Mouse (Mus musculus) testis, postnatal 14 days (tissue): ENCODE data around the gene Slc23a4.

Source experiments
- DNase-seq: peaks from one replicate; pipeline ENCODE4 v3.0.0; 2021; ENCODE audit warnings: low spot score

Slc23a4 gene

DNA sequence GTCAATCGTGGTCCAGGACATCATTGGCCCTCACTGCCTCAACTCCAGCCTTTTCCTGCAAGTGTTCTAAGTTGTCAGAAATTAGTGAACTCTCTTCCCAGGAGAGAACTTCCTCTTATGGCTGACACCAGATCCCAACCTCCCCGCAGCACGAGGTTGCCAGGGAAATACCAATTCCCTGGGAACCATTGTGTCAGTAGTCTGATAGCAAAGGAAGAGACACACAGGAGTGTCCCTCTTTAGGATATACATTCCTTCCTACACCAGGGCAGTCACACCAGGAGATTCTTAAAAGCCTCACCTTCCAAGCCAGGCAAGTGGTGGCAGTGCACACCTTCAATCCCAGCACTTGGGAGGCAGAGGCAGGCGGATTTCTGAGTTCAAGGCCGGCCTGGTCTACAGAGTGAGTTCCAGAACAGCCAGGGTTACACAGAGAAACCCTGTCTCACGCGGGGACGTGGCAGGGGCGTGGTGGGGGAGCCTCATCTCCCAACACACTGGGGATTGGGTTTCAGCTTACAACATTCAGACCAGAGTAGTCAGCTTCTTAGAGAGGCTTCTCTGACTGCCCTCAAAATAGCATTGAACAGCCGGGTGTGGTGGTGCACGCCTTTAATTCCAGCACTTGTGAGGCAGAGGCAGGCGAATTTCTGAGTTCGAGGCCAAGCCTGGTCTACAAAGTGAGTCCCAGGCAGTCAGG is 74.7 kb downstream of the Slc23a4 start:
- DNase-seq: no peak

DNA sequence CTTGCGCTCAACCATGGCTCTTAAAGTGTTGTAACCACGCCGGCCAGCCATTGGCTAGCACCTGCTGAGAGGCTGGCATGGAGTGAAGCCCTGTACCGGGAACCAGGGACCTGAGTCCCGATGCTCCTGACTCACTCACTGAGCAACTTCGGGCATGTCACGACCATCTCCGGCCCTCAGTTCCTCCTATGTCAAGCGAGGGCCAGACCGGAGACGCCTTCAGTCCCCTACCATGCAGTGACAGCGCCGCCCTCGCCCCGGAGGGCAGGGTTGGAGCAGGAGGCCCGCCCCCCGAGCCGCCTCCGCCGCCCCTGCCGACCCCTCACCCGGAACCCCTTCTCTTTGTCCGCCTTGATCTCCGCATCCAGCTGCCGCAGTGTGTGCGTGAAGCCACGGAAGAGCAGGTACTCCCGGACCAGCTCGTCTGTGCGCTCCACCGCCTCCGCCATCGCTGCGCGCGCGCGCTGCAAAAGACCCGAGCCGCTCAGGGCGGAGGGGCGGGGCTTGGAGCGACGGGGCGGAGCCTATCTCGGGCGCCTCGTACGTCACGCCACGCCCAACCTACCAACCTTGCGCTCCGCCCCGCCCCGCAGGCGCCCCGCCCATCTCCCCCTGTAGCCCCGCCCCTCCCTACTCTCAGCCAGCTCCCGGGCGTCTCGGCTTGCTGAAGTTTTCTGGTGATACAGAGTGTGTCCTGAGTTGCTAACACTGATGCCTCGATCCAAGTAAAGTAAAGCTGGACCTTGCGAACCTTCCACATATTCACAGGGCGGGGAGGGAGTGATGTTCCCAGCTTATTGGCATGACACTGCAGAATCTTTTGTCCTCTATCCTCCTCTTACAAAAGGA is 77.6 kb downstream of the Slc23a4 start, which contains the start of gene Wdr91:
TSS of gene Wdr91 (minus strand) at position 506 of the 849 bp plus-strand sequence.
- peak; percentile 91 for DNase-seq

DNA sequence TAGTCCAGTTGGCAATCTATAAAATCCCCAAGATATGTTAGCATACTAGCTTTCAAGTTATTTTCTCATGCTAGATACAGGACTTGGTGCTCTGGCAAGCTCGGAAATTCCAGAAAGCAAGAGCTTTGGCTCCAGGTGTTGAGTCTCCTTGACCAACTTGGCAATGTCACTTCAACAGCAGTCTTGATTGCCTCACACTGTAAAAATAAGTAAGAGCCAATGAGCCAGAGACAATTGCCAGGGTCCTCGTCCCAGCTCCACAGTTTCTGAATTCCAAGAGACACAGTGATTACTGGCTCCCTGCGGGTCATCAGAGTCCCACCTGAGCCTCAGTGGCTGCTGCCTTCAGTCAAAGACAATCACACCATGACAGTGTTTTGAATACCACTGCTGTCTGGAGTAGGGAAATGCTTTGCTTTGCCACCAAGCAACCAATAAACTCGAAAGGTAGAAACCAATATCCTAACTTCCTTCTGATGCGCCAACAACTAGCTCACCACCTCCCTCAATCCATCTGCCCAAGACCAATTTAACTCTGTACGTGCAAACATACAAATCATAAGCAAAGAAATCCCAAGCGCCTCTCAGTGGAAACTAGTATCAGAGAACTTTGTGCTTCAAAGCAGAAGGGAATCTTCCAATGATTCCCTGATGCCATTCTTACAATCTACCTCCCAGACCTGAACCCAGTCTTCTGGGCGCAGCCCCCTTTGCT is 78.4 kb downstream of the Slc23a4 start:
- DNase-seq: no peak

DNA sequence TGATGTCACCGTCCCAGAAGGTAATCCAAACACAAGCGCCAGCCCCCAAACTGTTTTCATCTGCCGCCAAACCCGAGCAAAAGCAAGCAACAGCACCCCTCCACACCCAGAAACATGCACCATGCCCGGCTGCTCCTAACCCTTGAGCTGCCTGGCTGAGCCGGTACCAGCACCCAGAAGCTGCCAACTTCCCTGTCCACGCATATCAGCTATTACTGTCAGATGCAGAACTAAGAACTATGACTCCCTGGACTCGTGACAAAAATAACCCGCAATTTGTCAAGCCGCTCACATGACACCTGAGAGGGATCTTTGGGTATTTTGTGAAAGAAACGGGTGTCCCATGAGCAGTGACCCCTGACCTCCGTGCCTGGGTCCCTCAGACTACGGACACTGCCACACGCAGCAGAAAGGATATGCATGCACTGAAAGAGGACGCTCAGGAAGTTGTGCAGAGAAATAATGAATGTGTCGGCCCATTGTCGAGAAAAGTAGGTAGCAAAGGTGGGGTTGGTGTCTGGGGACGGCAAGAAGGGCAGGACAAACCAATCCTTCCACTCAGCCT is 80.4 kb downstream of the Slc23a4 start:
- no peak for DNase-seq

DNA sequence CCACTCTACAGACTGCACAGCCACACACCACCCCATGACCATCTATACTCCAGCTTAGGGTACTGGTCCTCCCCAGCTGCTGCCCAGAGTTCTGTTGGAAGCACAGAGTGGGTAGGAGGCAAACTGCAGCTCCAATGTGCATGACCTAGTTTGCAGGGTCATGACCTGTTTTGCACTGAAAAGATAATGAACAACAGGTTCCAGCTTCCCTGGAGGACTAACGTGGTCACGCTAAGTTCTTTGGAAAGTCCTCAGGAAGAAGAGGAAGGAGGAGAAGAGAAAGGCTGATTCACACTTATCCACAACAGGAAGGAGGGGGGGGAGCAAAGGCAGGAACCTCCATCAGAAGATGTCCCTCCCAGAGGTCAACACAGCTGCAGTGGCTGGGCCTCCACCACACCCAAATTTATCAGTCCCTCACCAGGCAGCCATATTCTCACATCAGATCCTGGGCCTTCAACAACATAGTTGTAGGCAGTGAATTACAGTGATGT is 81.0 kb downstream of the Slc23a4 start:
- DNase-seq: no peak

DNA sequence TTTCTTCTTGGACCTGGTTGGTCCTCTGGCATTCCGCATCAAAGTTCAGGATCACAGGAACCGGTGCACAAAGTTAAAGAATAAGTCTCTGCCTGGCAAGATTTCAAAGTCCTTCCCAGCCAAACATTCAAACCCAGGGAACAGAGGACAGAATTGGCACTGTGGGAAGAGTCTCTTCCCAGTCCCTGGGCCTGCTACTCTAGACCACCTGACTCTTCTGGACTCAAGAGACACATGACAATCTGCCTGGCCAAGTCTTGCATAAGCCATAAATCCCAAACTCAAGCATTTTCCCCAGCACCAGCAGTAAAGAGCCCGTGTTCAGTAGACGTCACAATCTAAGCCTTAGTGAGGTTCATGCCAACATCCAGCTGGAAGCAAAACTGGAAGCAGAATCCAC is 81.5 kb downstream of the Slc23a4 start:
- DNase-seq: no peak

- no peak for DNase-seq
These were observed 82.1 kb downstream of the Slc23a4 start for GRCm38 (mm10) chr6:34906125-34906524.

GRCm38 (mm10) chr6:34904361-34904760 is 83.8 kb downstream of the Slc23a4 start:
- DNase-seq: no peak

GRCm38 (mm10) chr6:34903851-34904250 is 84.4 kb downstream of the Slc23a4 start:
- DNase-seq: no peak

GRCm38 (mm10) chr6:34903441-34903840 is 84.8 kb downstream of the Slc23a4 start:
- no peak for DNase-seq

DNA sequence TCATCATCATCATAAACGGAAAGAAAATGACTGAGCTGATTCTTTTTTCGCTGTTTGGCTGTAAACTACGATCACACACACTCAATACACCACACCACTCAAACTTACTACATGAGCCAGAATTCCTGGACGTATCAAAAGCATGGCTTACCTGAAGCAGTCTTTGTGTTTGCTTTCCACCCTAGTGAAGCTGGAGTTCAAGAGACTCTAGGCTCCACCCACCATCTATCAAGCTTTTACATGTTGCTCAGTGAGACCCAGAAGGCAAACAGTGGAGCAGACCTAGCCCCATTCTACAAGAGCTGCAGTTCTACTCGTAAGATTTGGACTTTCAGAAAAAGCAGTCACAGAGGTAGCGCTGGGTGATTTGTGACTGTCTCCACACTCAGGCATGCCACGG is 85.6 kb downstream of the Slc23a4 start:
- no peak for DNase-seq

- no peak for DNase-seq
These were observed 86.2 kb downstream of the Slc23a4 start for GRCm38 (mm10) chr6:34901911-34902444.

DNA sequence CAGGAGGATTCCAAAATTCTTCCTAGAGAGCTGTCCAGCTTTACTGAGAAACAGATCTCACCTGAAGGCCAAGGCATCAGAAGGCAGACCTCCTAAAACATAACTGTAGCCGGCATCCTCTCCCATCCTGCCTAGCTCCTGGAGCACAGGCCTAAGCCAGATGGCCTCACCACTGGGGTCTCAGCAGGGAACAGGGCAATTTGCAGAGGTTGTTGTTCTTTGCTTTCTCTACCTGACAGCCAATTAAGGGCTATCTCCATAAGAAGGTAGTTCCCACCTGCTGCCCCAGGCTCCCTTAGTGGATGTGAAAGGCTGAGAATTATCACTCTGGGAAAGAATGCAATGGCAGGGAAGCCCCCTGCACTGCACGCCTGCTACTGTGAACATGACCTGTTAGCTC is 87.2 kb downstream of the Slc23a4 start:
- no peak for DNase-seq

GRCm38 (mm10) chr6:34899127-34899526 is 89.1 kb downstream of the Slc23a4 start:
- DNase-seq: no peak

GRCm38 (mm10) chr6:34896168-34896780 is 91.9 kb downstream of the Slc23a4 start:
- DNase-seq: no peak

- no peak for DNase-seq
These were observed 92.6 kb downstream of the Slc23a4 start for GRCm38 (mm10) chr6:34895569-34895968.
